Mouse (Mus musculus) lung, postnatal 0 days (tissue): ENCODE measurements around the gene Gm40460. TPM values are rescaled to one million over a fixed set of nuclear protein-coding genes. Genes with fewer than 3 reads are reported as not detected.
"Not testable (repeated sequence)": the region's sequence is repeated elsewhere in the genome, so short reads cannot be mapped to it uniquely, and the experiment has no call there.

Experiments used
- ATAC-seq: fragments of 200-750 bp; cut with Nextera tagmentation; 2 replicates; pipeline ENCODE4 v1.8.0; 2017; ENCODE audit warnings: moderate library complexity
- DNase-seq: peaks from one replicate; pipeline ENCODE4 v3.0.0-alpha.2; 2016; ENCODE audit warnings: low spot score
- H3K27ac ChIP-seq: fragments of 300-500 bp; sonication (generic); 2 replicates; pipeline ENCODE4 v1.5.1; 2014; ENCODE audit warnings: antibody characterized with exemption, mild to moderate bottlenecking, low read length, mixed read lengths
- H3K27me3 ChIP-seq: fragments of 300-500 bp; sonication (generic); replicated peaks from 2 replicates; pipeline ENCODE4 v1.6.1; 2014; ENCODE audit warnings: low read length, mixed read lengths; ENCODE audit not compliant: insufficient read depth
- H3K36me3 ChIP-seq: fragments of 300-500 bp; sonication (generic); 2 replicates; pipeline ENCODE4 v1.6.1; 2014; ENCODE audit warnings: low read length, mixed read lengths; ENCODE audit not compliant: insufficient read depth
- H3K4me1 ChIP-seq: fragments of 300-500 bp; sonication (generic); 2 replicates; pipeline ENCODE4 v1.6.1; 2014; ENCODE audit warnings: antibody characterized with exemption, low read depth, low read length, mixed read lengths; ENCODE audit not compliant: insufficient read depth
- H3K4me2 ChIP-seq: fragments of 300-500 bp; sonication (generic); replicated peaks from 2 replicates; pipeline ENCODE4 v1.6.1; 2014; ENCODE audit warnings: low read depth, mild to moderate bottlenecking, low read length, moderate library complexity, mixed read lengths
- H3K4me3 ChIP-seq: fragments of 300-500 bp; sonication (generic); 2 replicates; pipeline ENCODE4 v1.5.1; 2014; ENCODE audit warnings: low read depth, low read length
- H3K9ac ChIP-seq: fragments of 300-500 bp; sonication (generic); replicated peaks from 2 replicates; pipeline ENCODE4 v1.6.1; 2014; ENCODE audit warnings: low read depth, mild to moderate bottlenecking
- H3K9me3 ChIP-seq: fragments of 300-500 bp; sonication (generic); 2 replicates; pipeline ENCODE4 v1.6.1; 2016; ENCODE audit warnings: low read length, mixed read lengths
- CTCF ChIP-seq: IDR thresholded peaks from 2 replicates; pipeline ENCODE4 v1.5.1; 2016; ENCODE audit warnings: antibody characterized with exemption, mild to moderate bottlenecking
- EP300 ChIP-seq: IDR thresholded peaks from 2 replicates; pipeline ENCODE4 v1.6.1; 2016; ENCODE audit warnings: antibody characterized with exemption, mild to moderate bottlenecking, control low read depth
- WGBS: fragments of 180-500 bp; shearing (Covaris S2); extraction: QIAGEN DNeasy Blood & Tissue Kit; methylation state at CpG from one replicate; pipeline ENCODE4 v1.1.7; 2014; 5-methylcytosine and 5-hydroxymethylcytosine counted together
- polyA plus RNA-seq: library from polyadenylated mRNA; unstranded; fragments of >200 nt; fragmentation: Nextera tagmentation; extraction: Ambion mirVana; gene quantifications from 2 replicates; pipeline ENCODE4 v1.2.1, GENCODE M21; 2015

Gm40460 gene
- not detected in 2 replicates for polyA plus RNA-seq

GRCm38 (mm10) chr7:142240978-142241377, at the start of gene Gm40460:
Gene Gm40460 (minus strand): TSS chr7:142241078.
- Histone ChIP-seq H3K4me1 (no peaks in the 10 kb centered on the region), H3K36me3 (no peaks in the 10 kb centered on the region), H3K4me2 (no peak within 1 kb of the TSS), H3K9ac (no peak within 1 kb of the TSS), H3K4me3 (no peak within 1 kb of the TSS), H3K27ac (no peak within 1 kb of the TSS), H3K27me3 (no peaks in the 10 kb centered on the region), H3K9me3 (no peaks in the 10 kb centered on the region)
- TF ChIP-seq EP300 = no peak
- no peak for TF ChIP-seq CTCF
- WGBS = 50% methylated on average over 2 of the region's 2 CpGs
- ATAC-seq (no peak), DNase-seq (no peak)

GRCm38 (mm10) chr7:142285910-142286612, 45.2 kb upstream of the Gm40460 start:
- H3K36me3 ChIP-seq, H3K9me3 ChIP-seq, H3K4me2 ChIP-seq, H3K4me1 ChIP-seq, H3K9ac ChIP-seq, ATAC-seq, H3K27me3 ChIP-seq, H3K4me3 ChIP-seq, H3K27ac ChIP-seq: not testable (repeated sequence)
- WGBS = 42% methylated on average over 9 of the region's 9 CpGs
- peak; percentile 50 for DNase-seq
- TF ChIP-seq EP300 = peak; percentile 61; the same call in 1 of the 2 replicates

- H3K4me2 ChIP-seq = peak overlapping the region; percentile 77
- DNase-seq = peak; percentile 54
- H3K9me3 ChIP-seq = no peaks in the 10 kb centered on the region
- TF ChIP-seq CTCF (peak; percentile 62), EP300 (0 out of 2 replicates have a peak, but pooled peaks have one; percentile 3)
- H3K9ac ChIP-seq = no peak overlapping the region
- H3K36me3 ChIP-seq = no peaks in the 10 kb centered on the region
- 16% methylated on average over 23 of the region's 23 CpGs for WGBS
- H3K4me3 ChIP-seq = no peak overlapping the region; the same call in 1 of the 2 replicates
- 0 out of 2 replicates have a peak overlapping the region, but pooled peaks have one; percentile 20 for H3K27ac ChIP-seq
- ATAC-seq = peak; percentile 60
- no peaks in the 10 kb centered on the region for H3K27me3 ChIP-seq
- H3K4me1 ChIP-seq = no peaks in the 10 kb centered on the region
These were observed 44.4 kb upstream of the Gm40460 start for GRCm38 (mm10) chr7:142285130-142285835.

- Histone ChIP-seq H3K9me3 (no peaks in the 10 kb centered on the region), H3K27ac (peak overlapping the region; percentile 68), H3K4me2 (peak overlapping the region; percentile 77), H3K36me3 (no peaks in the 10 kb centered on the region), H3K9ac (peak overlapping the region; percentile 50), H3K4me3 (peak overlapping the region; percentile 51), H3K4me1 (no peaks in the 10 kb centered on the region), H3K27me3 (no peaks in the 10 kb centered on the region)
- under 1% methylated on average over 19 of the region's 19 CpGs for WGBS
- peak; percentile 38; the same call in 1 of the 2 replicates for TF ChIP-seq EP300
- peak; percentile 81 for TF ChIP-seq CTCF
- DNase-seq = peak; percentile 94
- ATAC-seq = peak; percentile 83
These were observed 43.8 kb upstream of the Gm40460 start for GRCm38 (mm10) chr7:142284615-142285080.

GRCm38 (mm10) chr7:142284023-142284591, 43.2 kb upstream of the Gm40460 start:
- peak; percentile 76 for ATAC-seq
- no peaks in the 10 kb centered on the region for H3K27me3 ChIP-seq

GRCm38 (mm10) chr7:142282847-142283246, 42.0 kb upstream of the Gm40460 start:
- ATAC-seq, H3K4me1 ChIP-seq, H3K4me2 ChIP-seq, H3K9me3 ChIP-seq, H3K27me3 ChIP-seq, H3K4me3 ChIP-seq, DNase-seq, H3K36me3 ChIP-seq, H3K9ac ChIP-seq, H3K27ac ChIP-seq: not testable (repeated sequence)
- 37% methylated on average over 2 of the region's 2 CpGs for WGBS

More at GRCm38 (mm10) chr7:142284023-142284591, 43.2 kb upstream of the Gm40460 start:
- peak overlapping the region; percentile 68 for H3K27ac ChIP-seq
- no peaks in the 10 kb centered on the region for H3K36me3 ChIP-seq
- peak overlapping the region; percentile 51 for H3K4me3 ChIP-seq
- TF ChIP-seq CTCF = peak; percentile 41
- TF ChIP-seq EP300 = no peak; the same call in 1 of the 2 replicates
- peak; percentile 71 for DNase-seq
- peak overlapping the region; percentile 50 for H3K9ac ChIP-seq
- no peaks in the 10 kb centered on the region for H3K4me1 ChIP-seq
- H3K4me2 ChIP-seq = peak overlapping the region; percentile 77
- no peaks in the 10 kb centered on the region for H3K9me3 ChIP-seq
- under 1% methylated on average over 38 of the region's 38 CpGs for WGBS
